Mouse (Mus musculus): ENCODE data around the gene Adprm. TPM values are rescaled to one million over a fixed set of nuclear protein-coding genes. Genes with fewer than 3 reads are reported as not detected.
"Not testable (repeated sequence)": the region's sequence is repeated elsewhere in the genome, so short reads cannot be mapped to it uniquely, and the experiment has no call there.

Adprm gene
- polyA plus RNA-seq (2015; fragmentation: Nextera tagmentation; extraction: Ambion mirVana): 21.1 and 24.6 TPM in 2 replicates

GRCm38 (mm10) chr11:67052321-67052952, at the start of gene Adprm, which contains the start of gene Sco1:
Adprm (minus strand) TSS chr11:67052594.
Sco1 (plus strand) TSS chr11:67052670.
- Histone ChIP-seq H3K9ac (peak within 1 kb of the TSS; percentile 94), H3K4me1 (peaks cover 15% of the 10 kb centered on the region), H3K9me3 (replicated peaks) (no peaks in the 10 kb centered on the region), H3K4me3 (replicated peaks) (peak within 1 kb of the TSS; percentile 100), H3K4me2 (peak within 1 kb of the TSS; percentile 69), H3K36me3 (peaks cover 27% of the 10 kb centered on the region), H3K27ac (peak within 1 kb of the TSS; percentile 91), H3K27me3 (no peaks in the 10 kb centered on the region)
- peak; percentile 94 for ATAC-seq (replicated peaks; ENCODE audit: low FRiP score)
- under 1% methylated on average over 50 of the region's 50 CpGs for WGBS

- Histone ChIP-seq H3K9ac (no peak overlapping the region), H3K4me3 (replicated peaks) (no peak overlapping the region), H3K27ac (no peak overlapping the region), H3K27me3 (0 out of 2 replicates have a peak, but pooled peaks cover 7% of the 10 kb centered on the region), H3K9me3 (replicated peaks) (no peaks in the 10 kb centered on the region), H3K4me2 (no peak overlapping the region), H3K4me1 (no peaks in the 10 kb centered on the region), H3K36me3 (no peaks in the 10 kb centered on the region)
- WGBS: 39% methylated on average over 6 of the region's 8 CpGs
- no peak for ATAC-seq (replicated peaks; ENCODE audit: low FRiP score)
Measured at GRCm38 (mm10) chr11:67101713-67102112, 49.3 kb upstream of the Adprm start.

GRCm38 (mm10) chr11:67100169-67100568, 47.8 kb upstream of the Adprm start:
- H3K4me1 ChIP-seq: no peaks in the 10 kb centered on the region
- H3K27ac ChIP-seq: no peak overlapping the region
- H3K9me3 ChIP-seq (replicated peaks): no peaks in the 10 kb centered on the region
- WGBS: 28% methylated on average over 6 of the region's 6 CpGs
- H3K9ac ChIP-seq: no peak overlapping the region
- H3K27me3 ChIP-seq: 0 out of 2 replicates have a peak, but pooled peaks cover 7% of the 10 kb centered on the region
- no peak overlapping the region for H3K4me3 ChIP-seq (replicated peaks)
- H3K4me2 ChIP-seq: no peak overlapping the region
- no peak for ATAC-seq (replicated peaks; ENCODE audit: low FRiP score)
- H3K36me3 ChIP-seq: no peaks in the 10 kb centered on the region

DNA sequence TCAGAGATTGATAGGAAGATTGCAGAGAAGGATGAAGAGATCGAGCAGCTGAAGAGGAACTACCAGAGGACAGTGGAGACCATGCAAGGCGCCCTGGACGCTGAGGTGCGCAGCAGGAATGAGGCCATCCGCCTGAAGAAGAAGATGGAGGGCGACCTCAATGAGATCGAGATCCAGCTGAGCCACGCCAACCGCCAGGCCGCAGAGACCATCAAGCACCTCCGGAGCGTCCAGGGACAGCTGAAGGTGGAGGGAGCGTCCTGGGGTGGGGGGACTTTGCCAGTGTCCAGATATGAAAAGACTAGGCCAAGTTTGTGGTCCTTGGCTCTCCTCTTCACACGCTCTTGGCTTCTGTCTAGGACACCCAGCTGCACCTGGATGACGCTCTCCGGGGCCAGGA, 46.8 kb upstream of the Adprm start:
- no peak for ATAC-seq (replicated peaks; ENCODE audit: low FRiP score)
- H3K36me3 ChIP-seq: no peaks in the 10 kb centered on the region
- H3K4me2 ChIP-seq: no peak overlapping the region
- 0 out of 2 replicates have a peak, but pooled peaks cover 7% of the 10 kb centered on the region for H3K27me3 ChIP-seq
- no peaks in the 10 kb centered on the region for H3K9me3 ChIP-seq (replicated peaks)
- H3K4me1 ChIP-seq: no peaks in the 10 kb centered on the region
- no peak overlapping the region for H3K4me3 ChIP-seq (replicated peaks)
- no peak overlapping the region for H3K9ac ChIP-seq
- no peak overlapping the region for H3K27ac ChIP-seq
- 94% methylated on average over 16 of the region's 16 CpGs for WGBS

DNA sequence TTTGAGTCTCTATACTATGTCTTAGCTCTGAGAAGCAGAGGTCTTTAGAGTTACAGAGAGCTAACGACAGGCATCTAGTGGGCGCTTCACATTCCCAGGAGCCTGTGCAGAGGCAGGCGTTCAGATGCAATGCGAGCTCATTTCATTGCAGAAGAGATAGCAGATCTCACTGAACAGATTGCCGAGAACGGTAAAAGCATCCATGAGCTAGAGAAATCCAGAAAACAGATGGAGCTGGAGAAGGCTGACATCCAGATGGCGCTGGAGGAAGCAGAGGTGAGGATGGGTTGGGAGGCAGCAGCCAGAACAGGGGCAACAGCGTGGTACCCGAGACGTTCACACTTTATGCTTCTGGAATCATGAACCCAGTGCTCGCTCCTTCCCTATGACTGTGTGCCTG, 46.0 kb upstream of the Adprm start:
- no peak overlapping the region for H3K9ac ChIP-seq
- no peak overlapping the region for H3K4me2 ChIP-seq
- H3K4me1 ChIP-seq: no peaks in the 10 kb centered on the region
- no peaks in the 10 kb centered on the region for H3K9me3 ChIP-seq (replicated peaks)
- no peaks in the 10 kb centered on the region for H3K36me3 ChIP-seq
- no peak for ATAC-seq (replicated peaks; ENCODE audit: low FRiP score)
- no peak overlapping the region for H3K27ac ChIP-seq
- no peak overlapping the region for H3K4me3 ChIP-seq (replicated peaks)
- H3K27me3 ChIP-seq: 0 out of 2 replicates have a peak, but pooled peaks cover 7% of the 10 kb centered on the region
- WGBS: 82% methylated on average over 11 of the region's 11 CpGs

DNA sequence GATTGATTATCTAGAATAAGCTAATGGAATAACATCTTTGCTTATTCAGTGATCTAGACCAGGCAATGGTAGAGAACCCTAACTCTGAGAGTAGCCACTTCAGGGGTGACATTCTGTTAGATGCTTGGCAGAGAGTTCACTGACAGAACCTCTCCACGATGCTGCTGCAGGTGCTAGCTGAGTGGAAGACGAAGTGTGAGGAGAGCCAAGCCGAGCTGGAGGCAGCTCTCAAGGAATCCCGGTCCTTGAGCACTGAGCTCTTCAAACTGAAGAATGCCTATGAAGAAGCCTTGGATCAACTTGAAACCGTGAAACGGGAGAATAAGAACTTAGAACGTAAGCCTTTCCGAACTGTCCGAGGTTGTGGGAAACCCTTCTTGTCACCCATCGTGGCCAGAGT, 45.3 kb upstream of the Adprm start:
- 94% methylated on average over 10 of the region's 10 CpGs for WGBS
- H3K27me3 ChIP-seq: 0 out of 2 replicates have a peak, but pooled peaks cover 7% of the 10 kb centered on the region

DNA sequence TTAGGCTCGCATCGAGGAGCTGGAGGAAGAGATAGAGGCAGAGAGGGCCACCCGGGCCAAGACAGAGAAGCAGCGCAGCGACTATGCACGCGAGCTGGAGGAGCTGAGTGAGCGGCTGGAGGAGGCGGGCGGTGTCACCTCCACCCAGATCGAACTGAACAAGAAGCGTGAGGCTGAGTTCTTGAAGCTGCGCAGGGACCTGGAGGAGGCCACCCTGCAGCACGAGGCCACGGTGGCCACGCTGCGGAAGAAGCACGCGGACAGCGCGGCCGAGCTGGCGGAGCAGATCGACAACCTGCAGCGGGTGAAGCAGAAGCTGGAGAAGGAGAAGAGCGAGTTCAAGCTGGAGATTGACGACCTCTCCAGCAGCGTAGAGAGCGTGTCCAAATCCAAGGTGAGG, 42.1 kb upstream of the Adprm start:
- Histone ChIP-seq H3K9me3 (replicated peaks) (no peaks in the 10 kb centered on the region), H3K4me2 (no peak overlapping the region), H3K9ac (no peak overlapping the region), H3K27me3 (0 out of 2 replicates have a peak, but pooled peaks cover 10% of the 10 kb centered on the region), H3K36me3 (no peaks in the 10 kb centered on the region), H3K4me3 (replicated peaks) (no peak overlapping the region), H3K4me1 (no peaks in the 10 kb centered on the region), H3K27ac (no peak overlapping the region)
- WGBS: 77% methylated on average over 29 of the region's 29 CpGs
- ATAC-seq (replicated peaks; ENCODE audit: low FRiP score): no peak

More for the DNA sequence above, 45.3 kb upstream of the Adprm start:
- no peak overlapping the region for H3K4me2 ChIP-seq
- H3K9me3 ChIP-seq (replicated peaks): no peaks in the 10 kb centered on the region
- H3K4me1 ChIP-seq: no peaks in the 10 kb centered on the region
- no peak overlapping the region for H3K9ac ChIP-seq
- ATAC-seq (replicated peaks; ENCODE audit: low FRiP score): no peak
- no peak overlapping the region for H3K27ac ChIP-seq
- no peaks in the 10 kb centered on the region for H3K36me3 ChIP-seq
- H3K4me3 ChIP-seq (replicated peaks): no peak overlapping the region

GRCm38 (mm10) chr11:67093652-67094051, 41.3 kb upstream of the Adprm start:
- Histone ChIP-seq H3K27me3 (0 out of 2 replicates have a peak, but pooled peaks cover 7% of the 10 kb centered on the region), H3K4me2 (no peak overlapping the region), H3K9ac (no peak overlapping the region), H3K4me3 (replicated peaks) (no peak overlapping the region), H3K27ac (no peak overlapping the region), H3K9me3 (replicated peaks) (no peaks in the 10 kb centered on the region), H3K4me1 (no peaks in the 10 kb centered on the region), H3K36me3 (no peaks in the 10 kb centered on the region)
- 97% methylated on average over 5 of the region's 5 CpGs for WGBS
- no peak for ATAC-seq (replicated peaks; ENCODE audit: low FRiP score)

DNA sequence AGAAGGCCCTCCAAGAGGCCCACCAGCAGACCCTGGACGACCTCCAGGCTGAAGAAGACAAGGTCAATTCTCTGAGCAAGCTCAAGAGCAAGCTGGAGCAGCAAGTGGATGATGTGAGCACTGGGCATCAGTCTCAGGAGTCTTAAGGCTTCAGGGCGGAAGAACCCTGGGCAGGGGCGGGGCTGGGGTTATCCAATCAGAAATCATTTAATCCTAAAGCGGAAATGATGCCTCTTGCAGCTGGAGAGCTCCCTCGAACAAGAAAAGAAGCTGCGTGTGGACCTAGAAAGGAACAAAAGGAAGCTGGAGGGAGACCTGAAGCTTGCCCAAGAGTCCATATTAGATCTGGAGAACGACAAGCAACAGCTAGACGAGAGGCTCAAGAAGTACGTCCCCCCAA, 40.8 kb upstream of the Adprm start:
- Histone ChIP-seq H3K4me3 (replicated peaks) (no peak overlapping the region), H3K4me2 (no peak overlapping the region), H3K4me1 (no peaks in the 10 kb centered on the region), H3K9me3 (replicated peaks) (no peaks in the 10 kb centered on the region), H3K27me3 (0 out of 2 replicates have a peak, but pooled peaks cover 7% of the 10 kb centered on the region), H3K27ac (no peak overlapping the region), H3K36me3 (no peaks in the 10 kb centered on the region), H3K9ac (no peak overlapping the region)
- ATAC-seq (replicated peaks; ENCODE audit: low FRiP score): no peak
- WGBS: 79% methylated on average over 9 of the region's 9 CpGs

DNA sequence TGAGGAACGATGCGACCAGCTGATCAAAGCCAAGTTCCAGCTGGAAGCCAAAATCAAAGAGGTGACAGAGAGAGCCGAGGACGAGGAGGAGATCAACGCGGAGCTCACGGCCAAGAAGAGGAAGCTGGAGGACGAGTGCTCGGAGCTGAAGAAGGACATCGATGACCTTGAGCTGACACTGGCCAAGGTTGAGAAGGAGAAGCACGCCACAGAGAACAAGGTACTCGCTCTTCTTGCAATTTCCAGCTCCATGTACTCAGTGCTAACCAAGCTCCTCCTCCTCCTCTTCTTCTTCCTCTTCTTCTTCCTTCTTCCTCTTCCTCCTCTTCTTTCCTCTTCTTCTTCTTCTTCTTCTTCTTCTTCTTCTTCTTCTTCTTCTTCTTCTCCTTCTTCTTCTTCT, 40.0 kb upstream of the Adprm start:
- not testable (repeated sequence) for H3K4me1 ChIP-seq; H3K4me3 ChIP-seq (replicated peaks); H3K9me3 ChIP-seq (replicated peaks); H3K27ac ChIP-seq; H3K4me2 ChIP-seq; H3K27me3 ChIP-seq; H3K36me3 ChIP-seq; ATAC-seq (replicated peaks; ENCODE audit: low FRiP score); H3K9ac ChIP-seq
- 88% methylated on average over 12 of the region's 12 CpGs for WGBS

GRCm38 (mm10) chr11:67087225-67087624, 34.8 kb upstream of the Adprm start:
- WGBS: 88% methylated on average over 12 of the region's 12 CpGs

DNA sequence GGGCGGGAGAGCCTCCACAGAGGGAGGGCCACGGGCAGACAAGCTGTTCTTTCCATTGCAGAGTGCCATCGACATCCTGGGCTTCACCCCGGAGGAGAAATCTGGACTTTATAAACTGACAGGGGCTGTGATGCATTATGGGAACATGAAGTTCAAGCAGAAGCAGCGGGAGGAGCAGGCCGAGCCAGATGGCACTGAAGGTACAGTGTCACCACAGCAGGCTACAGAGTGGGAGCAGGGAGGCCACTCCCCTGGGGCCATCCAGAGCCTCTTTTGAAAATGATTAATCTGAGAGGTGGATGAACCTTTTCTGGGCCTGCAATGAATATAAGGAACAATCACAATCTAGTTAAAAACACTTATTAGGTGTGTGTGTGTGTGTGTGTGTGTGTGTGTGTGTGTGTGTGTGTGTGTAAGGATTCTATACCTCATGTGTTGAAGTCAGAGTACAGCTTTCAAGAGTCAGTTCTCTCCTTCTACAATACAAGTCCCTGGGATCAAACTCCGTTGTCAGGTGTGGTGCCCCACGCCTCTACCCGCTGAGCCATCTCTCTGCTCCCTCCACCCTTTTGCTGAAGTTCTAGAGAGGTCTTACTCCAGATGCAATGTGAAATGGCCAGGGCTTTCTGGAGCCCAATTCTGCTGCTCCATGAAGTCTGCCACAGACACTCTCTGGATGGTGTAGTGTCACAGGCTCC, 34.2 kb upstream of the Adprm start:
- Histone ChIP-seq H3K9me3 (replicated peaks) (no peaks in the 10 kb centered on the region), H3K36me3 (no peaks in the 10 kb centered on the region), H3K9ac (no peak overlapping the region), H3K27me3 (peaks cover 31% of the 10 kb centered on the region), H3K4me1 (peaks cover under 1% of the 10 kb centered on the region), H3K4me3 (replicated peaks) (no peak overlapping the region), H3K27ac (no peak overlapping the region), H3K4me2 (no peak overlapping the region)
- no peak for ATAC-seq (replicated peaks; ENCODE audit: low FRiP score)
- WGBS: 56% methylated on average over 9 of the region's 9 CpGs

More at GRCm38 (mm10) chr11:67087225-67087624, 34.8 kb upstream of the Adprm start:
- Histone ChIP-seq H3K9me3 (replicated peaks) (no peaks in the 10 kb centered on the region), H3K4me3 (replicated peaks) (no peak overlapping the region), H3K36me3 (no peaks in the 10 kb centered on the region), H3K9ac (no peak overlapping the region), H3K4me1 (no peaks in the 10 kb centered on the region), H3K27ac (no peak overlapping the region), H3K27me3 (peaks cover 35% of the 10 kb centered on the region), H3K4me2 (no peak overlapping the region)
- no peak for ATAC-seq (replicated peaks; ENCODE audit: low FRiP score)
